17 mouse cellular contexts compared by ENCODE assay signal in the genomic region with DNA sequence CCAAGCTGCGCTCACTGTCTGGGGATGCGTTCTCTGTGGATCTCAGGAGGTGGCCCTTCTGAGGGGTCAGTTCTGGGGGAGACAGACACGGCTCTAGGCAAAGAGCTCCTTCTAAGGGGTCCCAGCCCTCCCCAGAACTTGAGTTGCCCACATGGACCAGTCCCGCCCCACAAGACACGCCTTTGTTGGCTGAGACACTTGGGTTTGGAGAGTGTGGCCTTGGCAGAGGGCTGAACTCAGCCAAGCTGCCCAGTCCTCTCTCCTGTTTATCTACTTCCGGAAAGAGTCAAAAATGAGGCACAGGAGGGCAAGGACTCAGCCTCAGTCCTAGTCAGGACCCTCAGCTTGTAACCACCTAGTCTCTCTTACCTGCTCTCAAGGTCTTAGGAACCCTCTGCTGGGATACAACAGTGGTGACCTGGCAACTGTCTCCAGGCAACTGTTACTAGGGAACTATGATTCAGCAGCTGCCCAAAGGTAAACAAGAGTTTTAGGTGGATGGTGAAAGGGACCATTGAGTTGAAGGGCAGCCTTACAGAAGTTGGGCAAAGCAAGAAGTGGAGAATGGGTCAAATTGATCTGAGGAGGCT. TPM values are rescaled to one million over a fixed set of nuclear protein-coding genes. Genes with fewer than 3 reads are reported as not detected.
DNase-seq lines count a peak whose midpoint lies in the region; ATAC-seq and TF ChIP-seq lines count a peak whose summit lies in the region.
"Had no signal": no experiment of that assay in that cellular context is flagged by ENCODE, and none has a peak within 500 bp of the region (broad histone marks: within the 10 kb centered on the region; RNA-seq: fewer than 3 reads in every experiment).

No protein-coding gene starts in this region.

- H3K9me3 ChIP-seq in intestine, embryonic 14.5 days (ENCODE audit: control insufficient read depth, low read length) = no peaks in the 10 kb centered on the region
- H3K9me3 ChIP-seq in intestine, embryonic 16.5 days (ENCODE audit: control insufficient read depth, low read length) = no peaks in the 10 kb centered on the region
- no peaks in the 10 kb centered on the region for H3K9me3 ChIP-seq in hindbrain, embryonic 14.5 days (ENCODE audit: control insufficient read depth, low read length)
- H3K9me3 ChIP-seq: hindbrain, embryonic 13.5 days; limb, embryonic 13.5 days had no signal

- H3K4me3 ChIP-seq in intestine, embryonic 14.5 days (ENCODE audit: low read depth, low read length) = no peak overlapping the region
- no peak overlapping the region for H3K4me3 ChIP-seq in intestine, embryonic 16.5 days (ENCODE audit: low read length)
- H3K4me3 ChIP-seq in hindbrain, embryonic 14.5 days (replicated peaks; ENCODE audit: low read length) = no peak overlapping the region
- H3K4me3 ChIP-seq in left cerebral cortex, adult 2 months = no peak overlapping the region
- H3K4me3 ChIP-seq: erythroblast, embryonic 14.5 days; hindbrain, embryonic 13.5 days; limb, embryonic 13.5 days had no signal

- no peak overlapping the region for H3K9ac ChIP-seq in intestine, embryonic 14.5 days (ENCODE audit: low read length)
- no peak overlapping the region; the same call in 1 of the 2 replicates for H3K9ac ChIP-seq in intestine, embryonic 16.5 days (ENCODE audit: low read depth, low read length)
- H3K9ac ChIP-seq in hindbrain, embryonic 14.5 days = no peak overlapping the region
- H3K9ac ChIP-seq: hindbrain, embryonic 13.5 days; limb, embryonic 13.5 days had no signal

- no peaks in the 10 kb centered on the region for H3K27me3 ChIP-seq in intestine, embryonic 14.5 days (replicated peaks; ENCODE audit: control insufficient read depth, insufficient read depth, low read length)
- no peaks in the 10 kb centered on the region for H3K27me3 ChIP-seq in intestine, embryonic 16.5 days (replicated peaks; ENCODE audit: control insufficient read depth, insufficient read depth, low read length)
- H3K27me3 ChIP-seq in hindbrain, embryonic 14.5 days (ENCODE audit: control insufficient read depth, insufficient read depth, low read length) = no peaks in the 10 kb centered on the region
- H3K27me3 ChIP-seq: limb, embryonic 13.5 days had no signal

- no peak overlapping the region for H3K27ac ChIP-seq in intestine, embryonic 14.5 days (ENCODE audit: low read depth)
- no peak overlapping the region for H3K27ac ChIP-seq in intestine, embryonic 16.5 days (ENCODE audit: low read length)
- no peak overlapping the region for H3K27ac ChIP-seq in hindbrain, embryonic 14.5 days
- no peak overlapping the region for H3K27ac ChIP-seq in left cerebral cortex, adult 2 months
- H3K27ac ChIP-seq: hindbrain, embryonic 13.5 days; kidney, postnatal 0 days; limb, embryonic 13.5 days had no signal

- H3K36me3 ChIP-seq in intestine, embryonic 14.5 days (ENCODE audit: control insufficient read depth, insufficient read depth, low read length) = no peaks in the 10 kb centered on the region
- H3K36me3 ChIP-seq in intestine, embryonic 16.5 days (ENCODE audit: control insufficient read depth, insufficient read depth, low read length) = no peaks in the 10 kb centered on the region
- no peaks in the 10 kb centered on the region for H3K36me3 ChIP-seq in hindbrain, embryonic 14.5 days (replicated peaks; ENCODE audit: control insufficient read depth, insufficient read depth)
- H3K36me3 ChIP-seq: hindbrain, embryonic 13.5 days; limb, embryonic 13.5 days had no signal

- no peaks in the 10 kb centered on the region for H3K4me1 ChIP-seq in intestine, embryonic 14.5 days (replicated peaks; ENCODE audit: control insufficient read depth, insufficient read depth, low read length)
- peaks cover 17% of the 10 kb centered on the region; the same call in 1 of the 2 replicates for H3K4me1 ChIP-seq in intestine, embryonic 16.5 days (ENCODE audit: control insufficient read depth, insufficient read depth, low read length)
- H3K4me1 ChIP-seq in hindbrain, embryonic 14.5 days (replicated peaks; ENCODE audit: control insufficient read depth, insufficient read depth, low read length) = no peaks in the 10 kb centered on the region
- H3K4me1 ChIP-seq: hindbrain, embryonic 13.5 days; limb, embryonic 13.5 days had no signal

- H3K4me2 ChIP-seq in intestine, embryonic 14.5 days (ENCODE audit: low read length) = no peak overlapping the region
- no peak overlapping the region for H3K4me2 ChIP-seq in intestine, embryonic 16.5 days (ENCODE audit: low read depth, low read length)
- H3K4me2 ChIP-seq in hindbrain, embryonic 14.5 days (replicated peaks) = no peak overlapping the region
- H3K4me2 ChIP-seq: hindbrain, embryonic 13.5 days; limb, embryonic 13.5 days had no signal

- intact Hi-C loops in left cerebral cortex, adult 2 months (cut with DNase I) = no loop called here
- intact Hi-C loops in left cerebral cortex, postnatal 4 days (cut with DNase I) = no loop called here

- peak; percentile 22; the same call in 1 of the 2 replicates for ATAC-seq in intestine, embryonic 14.5 days (replicated peaks; ENCODE audit: low FRiP score, low TSS enrichment, low read depth)
- ATAC-seq in intestine, embryonic 16.5 days = no peak
- peak; percentile 45; the same call in 1 of the 2 replicates for ATAC-seq in neutrophil, adult 5-6 weeks (ENCODE audit: extremely low read depth, insufficient number of reproducible peaks, low FRiP score, poor library complexity, severe bottlenecking)
- no peak for ATAC-seq in hindbrain, embryonic 14.5 days (ENCODE audit: low FRiP score)
- ATAC-seq: CD4-positive, CD25-positive, alpha-beta regulatory T cell, adult 4 months had no signal

- WGBS in intestine, embryonic 14.5 days = 63% methylated on average over 6 of the region's 6 CpGs
- WGBS in intestine, embryonic 16.5 days = 55% methylated on average over 6 of the region's 6 CpGs
- WGBS in hindbrain, embryonic 14.5 days = 80% methylated on average over 6 of the region's 6 CpGs

- no peak for DNase-seq in intestine, embryonic 14.5 days (ENCODE audit: low spot score)
- DNase-seq in R1 (ENCODE audit: low read depth, low spot score) = peak; percentile 63
- peak; percentile 49 for DNase-seq in forelimb bud, embryonic 11.5 days (ENCODE audit: low read depth, low spot score)
- DNase-seq in hindbrain, embryonic 14.5 days (ENCODE audit: low spot score) = no peak
- no peak for DNase-seq in left cerebral cortex, adult 2 months (ENCODE audit: extremely low spot score in 1 of 2, low spot score in 2 of 2)
- no peak for DNase-seq in left cerebral cortex, postnatal 4 days
- DNase-seq: cerebellum, adult 9-11 months; thymus, postnatal 4 days had no signal

- no peak for TF ChIP-seq CTCF in left cerebral cortex, adult 2 months (IDR thresholded peaks at IDR 0.05)

RNA-seq across cellular contexts. Expression of a gene that starts 8.7 kb away (rescaled TPM):
- 2.7 and 3.5 TPM in 2 replicates for polyA plus RNA-seq in intestine, embryonic 14.5 days (2014; fragmentation: Nextera tagmentation; extraction: Ambion mirVana)
- 4.2 and 4.7 TPM in 2 replicates for polyA plus RNA-seq in intestine, embryonic 16.5 days (2015; fragmentation: Nextera tagmentation; extraction: Ambion mirVana)
- total RNA-seq in neutrophil, adult 5-6 weeks (2017) = not detected in 2 replicates
- polyA plus RNA-seq in hindbrain, embryonic 14.5 days (2014; fragmentation: Nextera tagmentation; extraction: Ambion mirVana) = 0.11 TPM in 1 of 2 replicates, not detected in the other
- under 1 TPM in 1 of 2 experiments, not detected in 1; 0.79 TPM for total RNA-seq in left cerebral cortex, adult 2 months (2021)
- not detected for total RNA-seq in left cerebral cortex, postnatal 4 days (2021)
- polyA plus RNA-seq: erythroblast, embryonic 14.5 days; hindbrain, embryonic 13.5 days; spleen, adult 2 months had no signal

RNA-seq across cellular contexts. Expression of a gene that starts 24.5 kb away (rescaled TPM):
- 1.6 and 2.0 TPM in 2 replicates for polyA plus RNA-seq in intestine, embryonic 14.5 days (2014; fragmentation: Nextera tagmentation; extraction: Ambion mirVana)
- polyA plus RNA-seq in intestine, embryonic 16.5 days (2015; fragmentation: Nextera tagmentation; extraction: Ambion mirVana) = 1.0 and 1.4 TPM in 2 replicates
- 18.5 and 22.1 TPM in 2 replicates for total RNA-seq in neutrophil, adult 5-6 weeks (2017)
- polyA plus RNA-seq in hindbrain, embryonic 14.5 days (2014; fragmentation: Nextera tagmentation; extraction: Ambion mirVana) = 1.9 and 2.3 TPM in 2 replicates
- total RNA-seq in left cerebral cortex, adult 2 months (2021) = not detected
- not detected for total RNA-seq in left cerebral cortex, postnatal 4 days (2021)
- total RNA-seq: layer of hippocampus, postnatal 14 days had no signal
- polyA plus RNA-seq: erythroblast, embryonic 14.5 days had no signal

RNA-seq across cellular contexts. Expression of a gene that starts 36.8 kb away (rescaled TPM):
- polyA plus RNA-seq in intestine, embryonic 14.5 days (2014; fragmentation: Nextera tagmentation; extraction: Ambion mirVana) = 0.50 and 0.56 TPM in 2 replicates
- polyA plus RNA-seq in intestine, embryonic 16.5 days (2015; fragmentation: Nextera tagmentation; extraction: Ambion mirVana) = 0.55 and 0.86 TPM in 2 replicates
- 2.6 and 7.6 TPM in 2 replicates for total RNA-seq in neutrophil, adult 5-6 weeks (2017)
- polyA plus RNA-seq in hindbrain, embryonic 14.5 days (2014; fragmentation: Nextera tagmentation; extraction: Ambion mirVana) = 0.79 TPM in 1 of 2 replicates, not detected in the other
- 1 to 10 TPM; 1.7 to 2.4 TPM for total RNA-seq in left cerebral cortex, adult 2 months (2021)
- total RNA-seq in left cerebral cortex, postnatal 4 days (2021) = 1 to 10 TPM; 1.3 to 1.5 TPM

RNA-seq across cellular contexts. Expression of a gene that starts 57.8 kb away (rescaled TPM):
- polyA plus RNA-seq in intestine, embryonic 14.5 days (2014; fragmentation: Nextera tagmentation; extraction: Ambion mirVana) = 157 and 165 TPM in 2 replicates
- polyA plus RNA-seq in intestine, embryonic 16.5 days (2015; fragmentation: Nextera tagmentation; extraction: Ambion mirVana) = 165 and 171 TPM in 2 replicates
- total RNA-seq in neutrophil, adult 5-6 weeks (2017) = 213 and 229 TPM in 2 replicates
- polyA plus RNA-seq in hindbrain, embryonic 14.5 days (2014; fragmentation: Nextera tagmentation; extraction: Ambion mirVana) = 112 and 114 TPM in 2 replicates
- 100 to 1,000 TPM; 187 to 193 TPM for total RNA-seq in left cerebral cortex, adult 2 months (2021)
- total RNA-seq in left cerebral cortex, postnatal 4 days (2021) = 100 to 1,000 TPM; 111 to 112 TPM

RNA-seq across cellular contexts. Expression of a gene that starts 58.0 kb away (rescaled TPM):
- 16.6 and 17.9 TPM in 2 replicates for polyA plus RNA-seq in intestine, embryonic 14.5 days (2014; fragmentation: Nextera tagmentation; extraction: Ambion mirVana)
- 11.7 and 12.0 TPM in 2 replicates for polyA plus RNA-seq in intestine, embryonic 16.5 days (2015; fragmentation: Nextera tagmentation; extraction: Ambion mirVana)
- 2.9 and 3.7 TPM in 2 replicates for total RNA-seq in neutrophil, adult 5-6 weeks (2017)
- 38.4 and 38.8 TPM in 2 replicates for polyA plus RNA-seq in hindbrain, embryonic 14.5 days (2014; fragmentation: Nextera tagmentation; extraction: Ambion mirVana)
- total RNA-seq in left cerebral cortex, adult 2 months (2021) = 10 to 100 TPM in 1 of 2 experiments, 1 to 10 TPM in 1; 9.1 to 10.8 TPM
- 10 to 100 TPM; 12.9 to 13.7 TPM for total RNA-seq in left cerebral cortex, postnatal 4 days (2021)

Comparison
In these comparisons a context has a peak if more than half of its experiments do, and no peak if none do; other contexts are left out.
1. ATAC-seq: peak in intestine, embryonic 14.5 days (single experiment) and neutrophil, adult 5-6 weeks (single experiment); none in intestine, embryonic 16.5 days (single experiment) and hindbrain, embryonic 14.5 days (single experiment).
2. DNase-seq: peak in R1 (single experiment) and forelimb bud, embryonic 11.5 days (single experiment); none in intestine, embryonic 14.5 days (single experiment), hindbrain, embryonic 14.5 days (single experiment), left cerebral cortex, adult 2 months (0 of 2) and left cerebral cortex, postnatal 4 days (single experiment).
3. RNA of a gene that starts 24.5 kb away (total RNA-seq): 18.5 to 22.1 TPM in neutrophil, adult 5-6 weeks; not detected in left cerebral cortex, adult 2 months and not detected in left cerebral cortex, postnatal 4 days; every median in the first group is over 10 times any median in the second.